Mouse (Mus musculus): Measurements from ENCODE around the gene Lce1m. TPM values are rescaled to one million over a fixed set of nuclear protein-coding genes. Genes with fewer than 3 reads are reported as not detected.
A peak's percentile ranks its signal among the peaks of the same experiment; 100 is the strongest.

The Lce1m gene
- polyA plus RNA-seq, 1 experiment from 2014 or later, result not detected

DNA sequence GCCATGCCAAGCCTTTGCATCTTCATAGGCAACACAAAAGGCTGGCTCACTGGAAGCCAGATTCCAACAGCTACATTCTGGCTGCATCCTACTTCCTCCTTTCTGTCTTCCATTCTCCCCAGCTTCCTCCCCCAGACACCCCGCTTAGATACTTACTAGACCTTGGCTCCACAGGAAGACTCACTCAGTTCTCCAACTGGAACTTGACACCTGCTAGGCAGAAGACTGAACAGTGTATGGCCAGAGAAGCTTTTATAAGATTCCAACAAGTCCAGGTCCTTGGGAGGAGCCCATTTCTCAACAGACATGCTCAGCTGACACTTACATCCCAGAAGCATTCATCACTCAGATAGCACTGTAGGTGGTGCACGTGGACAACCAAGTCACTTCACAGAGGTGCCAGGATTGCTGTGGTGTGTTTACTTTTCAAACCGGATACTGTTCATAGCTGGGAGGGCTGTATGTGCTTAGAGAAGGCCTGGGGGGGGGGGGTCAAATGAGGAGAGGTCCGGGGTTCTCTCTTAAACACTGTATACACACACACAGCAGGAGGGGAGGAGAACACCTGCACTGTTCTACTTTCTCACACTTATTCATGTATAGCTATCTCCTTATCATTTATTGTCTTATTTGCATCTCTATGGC lies 3.3 kb downstream of the Lce1m start, which contains the start of gene Crct1:
Gene Crct1 (minus strand): TSS at position 228 of the 645 bp plus-strand sequence.
- no peaks in the 10 kb centered on the region for H3K27me3 ChIP-seq (replicated peaks; ENCODE audit: control insufficient read depth, insufficient read depth, low read length)
- no peak within 1 kb of the TSS for H3K27ac ChIP-seq (ENCODE audit: low read depth)
- ATAC-seq (replicated peaks; ENCODE audit: low FRiP score, low TSS enrichment, low read depth), result no peak
- H3K9ac ChIP-seq (ENCODE audit: low read length), result peak within 1 kb of the TSS; percentile 28
- peak within 1 kb of the TSS; percentile 57 for H3K4me2 ChIP-seq (ENCODE audit: low read length)
- no peaks in the 10 kb centered on the region for H3K9me3 ChIP-seq (ENCODE audit: control insufficient read depth, low read length)
- H3K36me3 ChIP-seq (ENCODE audit: control insufficient read depth, insufficient read depth, low read length), result no peaks in the 10 kb centered on the region
- no peaks in the 10 kb centered on the region for H3K4me1 ChIP-seq (replicated peaks; ENCODE audit: control insufficient read depth, insufficient read depth, low read length)
- WGBS, result 37% methylated on average over 4 of the region's 4 CpGs
- DNase-seq (ENCODE audit: low spot score), result no peak
- peak within 1 kb of the TSS; percentile 38 for H3K4me3 ChIP-seq (ENCODE audit: low read depth, low read length)

DNA sequence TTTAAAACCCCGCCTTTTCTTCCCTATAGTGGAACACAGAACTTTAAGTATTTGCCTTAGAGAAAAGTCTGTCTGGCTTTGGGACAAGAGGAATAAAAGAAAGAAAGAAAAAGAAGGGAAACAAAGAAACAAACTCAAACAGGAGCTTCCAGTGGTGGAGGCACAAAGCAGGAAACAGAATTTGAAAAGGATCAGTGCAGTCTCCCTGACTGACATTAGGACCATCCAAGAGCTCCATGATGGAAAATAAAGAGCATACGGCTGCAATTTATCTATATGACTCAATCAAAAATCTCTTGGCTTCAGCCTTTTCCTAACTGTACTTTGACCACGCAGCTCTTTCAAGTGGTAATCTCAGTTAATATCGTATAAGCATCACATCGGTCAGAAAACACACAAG lies 4.0 kb downstream of the Lce1m start:
- Histone ChIP-seq H3K4me2 (ENCODE audit: low read length) (peak overlapping the region; percentile 57), H3K27me3 (replicated peaks; ENCODE audit: control insufficient read depth, insufficient read depth, low read length) (no peaks in the 10 kb centered on the region), H3K4me1 (replicated peaks; ENCODE audit: control insufficient read depth, insufficient read depth, low read length) (no peaks in the 10 kb centered on the region), H3K4me3 (ENCODE audit: low read depth, low read length) (peak overlapping the region; percentile 38), H3K9me3 (ENCODE audit: control insufficient read depth, low read length) (no peaks in the 10 kb centered on the region), H3K9ac (ENCODE audit: low read length) (peak overlapping the region; percentile 28; the same call in 1 of the 2 replicates), H3K27ac (ENCODE audit: low read depth) (no peak overlapping the region), H3K36me3 (ENCODE audit: control insufficient read depth, insufficient read depth, low read length) (no peaks in the 10 kb centered on the region)
- 28% methylated on average over 5 of the region's 5 CpGs for WGBS
- DNase-seq (ENCODE audit: low spot score) (no peak), ATAC-seq (replicated peaks; ENCODE audit: low FRiP score, low TSS enrichment, low read depth) (no peak)

DNA sequence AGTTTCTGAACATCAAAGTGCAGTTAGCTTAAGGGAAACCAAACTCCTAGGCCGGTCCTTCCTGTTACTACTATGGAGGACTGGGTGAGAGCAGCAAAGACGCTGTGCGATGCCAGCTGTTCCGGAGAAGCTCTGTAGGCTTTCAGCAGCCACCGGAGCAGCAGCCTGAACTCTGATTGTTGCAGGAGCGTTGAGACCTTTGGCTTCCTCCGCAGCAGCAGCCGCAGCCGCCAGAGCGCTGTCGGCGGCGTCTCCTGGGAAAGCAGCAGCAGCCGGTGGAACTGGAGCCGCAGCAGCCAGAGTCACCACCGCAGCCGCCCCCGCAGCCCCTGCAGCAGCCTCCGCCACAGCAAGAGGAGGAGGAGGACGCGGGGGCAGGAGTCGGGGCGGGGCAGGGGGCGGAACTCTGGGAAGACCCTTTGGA lies 4.5 kb downstream of the Lce1m start:
- Histone ChIP-seq H3K27ac (ENCODE audit: low read depth) (no peak overlapping the region), H3K27me3 (replicated peaks; ENCODE audit: control insufficient read depth, insufficient read depth, low read length) (no peaks in the 10 kb centered on the region), H3K9ac (ENCODE audit: low read length) (peak overlapping the region; percentile 28), H3K9me3 (ENCODE audit: control insufficient read depth, low read length) (no peaks in the 10 kb centered on the region), H3K36me3 (ENCODE audit: control insufficient read depth, insufficient read depth, low read length) (no peaks in the 10 kb centered on the region), H3K4me3 (ENCODE audit: low read depth, low read length) (peak overlapping the region; percentile 38), H3K4me2 (ENCODE audit: low read length) (peak overlapping the region; percentile 57), H3K4me1 (replicated peaks; ENCODE audit: control insufficient read depth, insufficient read depth, low read length) (no peaks in the 10 kb centered on the region)
- 1% methylated on average over 24 of the region's 24 CpGs for WGBS
- DNase-seq (ENCODE audit: low spot score), result peak; percentile 80
- peak; percentile 66; the same call in 1 of the 2 replicates for ATAC-seq (replicated peaks; ENCODE audit: low FRiP score, low TSS enrichment, low read depth)

DNA sequence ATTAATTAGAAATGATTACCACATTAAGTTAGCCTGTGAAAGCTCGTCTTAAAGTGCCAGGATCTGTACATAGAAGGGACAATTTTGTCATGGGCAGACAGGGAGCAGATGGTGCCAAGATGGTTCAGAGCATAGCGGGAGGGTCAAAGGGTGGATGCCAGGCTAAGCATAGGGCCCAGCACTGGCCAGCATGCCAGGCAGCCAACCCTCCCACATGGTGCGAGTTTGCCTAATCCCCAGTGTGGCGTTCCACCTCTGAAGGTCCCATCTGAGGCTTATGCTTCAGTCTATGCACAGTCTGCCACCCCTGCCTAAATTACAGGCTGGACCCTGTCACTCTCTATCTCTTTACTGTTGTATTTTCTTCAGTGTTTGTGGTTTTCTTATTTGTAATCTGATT lies 16.0 kb downstream of the Lce1m start:
- H3K9ac ChIP-seq (ENCODE audit: low read length), result no peak overlapping the region
- ATAC-seq (replicated peaks; ENCODE audit: low FRiP score, low TSS enrichment, low read depth) (no peak), DNase-seq (ENCODE audit: low spot score) (no peak)
- no peaks in the 10 kb centered on the region for H3K9me3 ChIP-seq (ENCODE audit: control insufficient read depth, low read length)
- 68% methylated on average over 4 of the region's 4 CpGs for WGBS
- H3K27ac ChIP-seq (ENCODE audit: low read depth), result no peak overlapping the region
- H3K4me1 ChIP-seq (replicated peaks; ENCODE audit: control insufficient read depth, insufficient read depth, low read length), result no peaks in the 10 kb centered on the region
- no peaks in the 10 kb centered on the region for H3K27me3 ChIP-seq (replicated peaks; ENCODE audit: control insufficient read depth, insufficient read depth, low read length)
- H3K36me3 ChIP-seq (ENCODE audit: control insufficient read depth, insufficient read depth, low read length), result no peaks in the 10 kb centered on the region
- no peak overlapping the region for H3K4me2 ChIP-seq (ENCODE audit: low read length)
- H3K4me3 ChIP-seq (ENCODE audit: low read depth, low read length), result no peak overlapping the region

DNA sequence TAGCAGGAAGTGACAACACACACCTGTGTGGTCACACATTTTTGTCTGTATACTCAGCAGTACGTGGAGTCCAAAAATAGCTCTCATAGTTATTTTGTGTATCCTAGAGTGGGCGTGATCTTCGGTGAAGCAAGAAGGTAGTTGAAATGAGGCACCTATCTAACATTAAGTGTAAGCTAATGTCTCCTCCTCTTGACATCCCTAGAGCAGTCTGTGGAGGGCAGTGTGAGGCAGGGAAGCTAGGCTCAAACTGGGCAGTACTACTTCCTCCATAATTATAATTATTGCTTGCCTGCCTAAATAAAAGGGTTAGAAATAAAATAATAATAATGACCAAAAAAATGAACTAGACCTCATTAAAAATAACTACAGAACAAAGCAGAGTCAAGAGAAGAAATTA lies 18.2 kb downstream of the Lce1m start:
- no peaks in the 10 kb centered on the region for H3K27me3 ChIP-seq (replicated peaks; ENCODE audit: control insufficient read depth, insufficient read depth, low read length)
- H3K4me3 ChIP-seq (ENCODE audit: low read depth, low read length), result no peak overlapping the region
- H3K9me3 ChIP-seq (ENCODE audit: control insufficient read depth, low read length), result no peaks in the 10 kb centered on the region
- H3K4me1 ChIP-seq (replicated peaks; ENCODE audit: control insufficient read depth, insufficient read depth, low read length), result no peaks in the 10 kb centered on the region
- no peaks in the 10 kb centered on the region for H3K36me3 ChIP-seq (ENCODE audit: control insufficient read depth, insufficient read depth, low read length)
- H3K27ac ChIP-seq (ENCODE audit: low read depth), result no peak overlapping the region
- WGBS, result 72% methylated on average over 3 of the region's 3 CpGs
- H3K9ac ChIP-seq (ENCODE audit: low read length), result no peak overlapping the region
- DNase-seq (ENCODE audit: low spot score) (no peak), ATAC-seq (replicated peaks; ENCODE audit: low FRiP score, low TSS enrichment, low read depth) (no peak)
- H3K4me2 ChIP-seq (ENCODE audit: low read length), result no peak overlapping the region

DNA sequence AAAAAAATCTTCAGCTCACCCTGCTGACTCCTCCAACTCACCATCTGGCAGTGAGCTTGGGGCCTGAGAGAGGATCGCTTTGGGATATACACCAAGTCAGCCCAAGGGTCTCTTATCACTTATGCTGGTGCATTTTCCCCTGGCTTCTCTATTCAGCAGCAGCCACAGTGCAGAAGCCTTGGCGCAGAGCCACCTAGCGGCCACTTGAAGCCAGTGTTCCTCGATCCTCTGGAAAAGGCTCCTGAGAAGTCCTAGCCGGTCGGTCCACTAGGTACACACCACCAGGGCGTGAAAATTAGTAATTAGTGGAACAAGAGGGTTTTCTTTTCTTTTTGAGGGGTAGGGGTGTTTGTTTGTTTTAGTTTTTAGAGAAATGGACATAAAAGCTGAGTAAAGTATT lies 20.2 kb downstream of the Lce1m start:
- H3K27ac ChIP-seq (ENCODE audit: low read depth), result no peak overlapping the region
- no peaks in the 10 kb centered on the region for H3K4me1 ChIP-seq (replicated peaks; ENCODE audit: control insufficient read depth, insufficient read depth, low read length)
- no peak overlapping the region for H3K9ac ChIP-seq (ENCODE audit: low read length)
- H3K4me3 ChIP-seq (ENCODE audit: low read depth, low read length), result no peak overlapping the region
- no peaks in the 10 kb centered on the region for H3K9me3 ChIP-seq (ENCODE audit: control insufficient read depth, low read length)
- 6% methylated on average over 7 of the region's 7 CpGs for WGBS
- no peaks in the 10 kb centered on the region for H3K27me3 ChIP-seq (replicated peaks; ENCODE audit: control insufficient read depth, insufficient read depth, low read length)
- ATAC-seq (replicated peaks; ENCODE audit: low FRiP score, low TSS enrichment, low read depth) (peak; percentile 78; the same call in 1 of the 2 replicates), DNase-seq (ENCODE audit: low spot score) (peak; percentile 79)
- no peaks in the 10 kb centered on the region for H3K36me3 ChIP-seq (ENCODE audit: control insufficient read depth, insufficient read depth, low read length)
- no peak overlapping the region for H3K4me2 ChIP-seq (ENCODE audit: low read length)

DNA sequence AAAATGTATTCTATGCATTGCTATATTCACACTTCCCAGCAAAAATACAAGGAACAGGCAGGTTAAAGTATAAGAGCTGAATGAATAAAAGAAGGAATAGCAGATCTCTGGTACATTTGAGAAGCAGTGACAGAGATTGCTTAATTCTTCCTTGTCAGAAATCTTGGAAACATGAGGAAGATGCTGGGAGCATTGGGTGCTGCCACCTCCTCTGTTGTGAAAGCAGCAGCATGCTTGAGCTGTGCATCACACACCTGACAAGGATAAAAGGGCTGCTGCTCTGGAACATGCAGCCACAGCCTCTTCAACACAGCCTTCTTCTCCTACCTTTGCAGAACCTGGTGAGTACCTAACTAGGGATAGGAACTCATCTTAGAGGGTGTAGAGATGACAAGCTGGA lies 26.9 kb downstream of the Lce1m start, which contains the start of gene Lce3f:
Gene Lce3f (plus strand): TSS at position 301 of the 400 bp plus-strand sequence.
- H3K4me3 ChIP-seq (ENCODE audit: low read depth, low read length), result no peak within 1 kb of the TSS

DNA sequence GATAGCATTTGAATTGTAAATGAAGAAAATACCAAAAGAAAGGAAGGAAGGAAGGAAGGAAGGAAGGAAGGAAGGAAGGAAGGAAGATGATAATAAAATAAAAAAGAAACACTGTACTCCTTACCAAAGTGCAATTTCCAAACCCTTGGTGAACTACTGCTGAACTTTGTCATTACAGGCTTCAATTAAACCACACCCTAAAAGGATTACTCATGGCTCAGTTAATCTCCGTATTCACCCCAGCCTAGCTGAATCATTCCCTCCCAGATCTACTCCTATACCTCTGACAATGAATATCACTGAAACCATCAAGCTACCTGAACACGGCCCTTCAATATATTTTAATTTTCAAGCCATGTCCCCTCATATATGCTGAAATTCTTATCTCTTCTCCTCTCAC lies 40.4 kb downstream of the Lce1m start:
- ATAC-seq (replicated peaks; ENCODE audit: low FRiP score, low TSS enrichment, low read depth), result no peak
- WGBS, result 80% methylated on average over 2 of the region's 2 CpGs

More for the DNA sequence above, 26.9 kb downstream of the Lce1m start, which contains the start of gene Lce3f:
- Histone ChIP-seq H3K9me3 (ENCODE audit: control insufficient read depth, low read length) (no peaks in the 10 kb centered on the region), H3K36me3 (ENCODE audit: control insufficient read depth, insufficient read depth, low read length) (no peaks in the 10 kb centered on the region), H3K4me1 (replicated peaks; ENCODE audit: control insufficient read depth, insufficient read depth, low read length) (no peaks in the 10 kb centered on the region), H3K9ac (ENCODE audit: low read length) (no peak within 1 kb of the TSS), H3K27ac (ENCODE audit: low read depth) (no peak within 1 kb of the TSS), H3K4me2 (ENCODE audit: low read length) (no peak within 1 kb of the TSS), H3K27me3 (replicated peaks; ENCODE audit: control insufficient read depth, insufficient read depth, low read length) (no peaks in the 10 kb centered on the region)
- DNase-seq (ENCODE audit: low spot score) (no peak), ATAC-seq (replicated peaks; ENCODE audit: low FRiP score, low TSS enrichment, low read depth) (no peak)

More for the DNA sequence above, 40.4 kb downstream of the Lce1m start:
- no peak overlapping the region for H3K4me3 ChIP-seq (ENCODE audit: low read depth, low read length)
- H3K4me2 ChIP-seq (ENCODE audit: low read length), result no peak overlapping the region
- H3K27me3 ChIP-seq (replicated peaks; ENCODE audit: control insufficient read depth, insufficient read depth, low read length), result no peaks in the 10 kb centered on the region
- no peak for DNase-seq (ENCODE audit: low spot score)
- no peaks in the 10 kb centered on the region for H3K4me1 ChIP-seq (replicated peaks; ENCODE audit: control insufficient read depth, insufficient read depth, low read length)
- no peaks in the 10 kb centered on the region for H3K9me3 ChIP-seq (ENCODE audit: control insufficient read depth, low read length)
- no peak overlapping the region for H3K27ac ChIP-seq (ENCODE audit: low read depth)
- H3K9ac ChIP-seq (ENCODE audit: low read length), result no peak overlapping the region
- no peaks in the 10 kb centered on the region for H3K36me3 ChIP-seq (ENCODE audit: control insufficient read depth, insufficient read depth, low read length)

Data from intestine, embryonic 14.5 days (tissue).